Mouse (Mus musculus): ENCODE measurements around the gene Ptn. TPM values are rescaled to one million over a fixed set of nuclear protein-coding genes. Genes with fewer than 3 reads are reported as not detected.

The Ptn gene
- 115 and 134 TPM in 2 replicates for polyA plus RNA-seq (2015; fragmentation: Nextera tagmentation; extraction: Ambion mirVana)

- H3K27me3 ChIP-seq (ENCODE audit: control insufficient read depth, insufficient read depth, low read depth, low read length), result peaks cover 13% of the 10 kb centered on the region
- H3K9ac ChIP-seq (ENCODE audit: low read length), result peak within 1 kb of the TSS; percentile 53
- peaks cover 10% of the 10 kb centered on the region for H3K4me1 ChIP-seq (replicated peaks; ENCODE audit: control insufficient read depth, insufficient read depth, low read length)
- H3K36me3 ChIP-seq (ENCODE audit: control insufficient read depth, insufficient read depth, low read length), result no peaks in the 10 kb centered on the region
- no peaks in the 10 kb centered on the region for H3K9me3 ChIP-seq (ENCODE audit: control insufficient read depth, low read length)
- H3K27ac ChIP-seq (ENCODE audit: low read length), result no peak within 1 kb of the TSS; the same call in 1 of the 2 replicates
- peak within 1 kb of the TSS; percentile 43 for H3K4me3 ChIP-seq (ENCODE audit: low read length)
- ATAC-seq (ENCODE audit: low read depth), result peak; percentile 73
- WGBS, result 2% methylated on average over 15 of the region's 15 CpGs
- peak within 1 kb of the TSS; percentile 63 for H3K4me2 ChIP-seq (ENCODE audit: low read depth, low read length)
Observed at GRCm38 (mm10) chr6:36809747-36810285, at the start of gene Ptn. TSS of gene Ptn (minus strand) at chr6:36810220.

DNA sequence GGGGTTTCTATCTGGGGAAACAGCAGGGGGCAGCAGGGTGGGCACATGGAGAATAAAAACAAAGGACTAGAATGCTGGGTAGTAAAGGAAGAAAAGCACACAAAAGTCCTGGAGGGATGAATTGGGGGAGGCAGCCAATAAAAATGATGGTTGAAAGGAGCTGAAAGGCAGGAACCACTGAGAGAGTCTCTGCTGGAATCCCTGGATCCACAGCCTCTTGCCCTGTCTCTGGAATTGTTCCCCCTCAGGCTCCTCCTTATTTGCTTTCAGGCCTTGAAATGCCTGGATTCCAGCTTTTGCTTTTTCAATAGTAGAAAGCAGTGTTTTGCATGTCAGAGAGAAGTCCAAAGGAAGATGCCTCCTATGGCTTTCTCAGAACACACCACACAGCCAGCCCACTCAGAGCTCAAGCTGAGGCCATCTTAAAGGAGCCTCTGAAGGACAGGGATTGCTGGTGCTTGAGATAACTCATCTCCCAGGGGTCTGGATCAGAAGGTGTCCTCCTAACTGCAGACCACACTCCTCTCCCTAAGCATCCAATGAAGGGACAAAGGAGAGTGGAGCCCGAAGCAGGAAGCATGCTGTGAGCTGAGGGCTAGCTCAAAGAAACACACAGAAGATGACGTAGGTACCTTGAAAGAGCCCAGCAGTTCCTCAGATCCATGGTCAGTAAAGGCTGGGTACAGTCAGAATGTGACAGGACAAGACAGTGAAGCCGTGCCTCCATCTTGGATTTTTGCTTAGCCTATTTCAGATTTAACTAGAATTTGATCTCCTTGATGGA lies 48.4 kb upstream of the Ptn start:
- H3K27ac ChIP-seq (ENCODE audit: low read length), result no peak overlapping the region

DNA sequence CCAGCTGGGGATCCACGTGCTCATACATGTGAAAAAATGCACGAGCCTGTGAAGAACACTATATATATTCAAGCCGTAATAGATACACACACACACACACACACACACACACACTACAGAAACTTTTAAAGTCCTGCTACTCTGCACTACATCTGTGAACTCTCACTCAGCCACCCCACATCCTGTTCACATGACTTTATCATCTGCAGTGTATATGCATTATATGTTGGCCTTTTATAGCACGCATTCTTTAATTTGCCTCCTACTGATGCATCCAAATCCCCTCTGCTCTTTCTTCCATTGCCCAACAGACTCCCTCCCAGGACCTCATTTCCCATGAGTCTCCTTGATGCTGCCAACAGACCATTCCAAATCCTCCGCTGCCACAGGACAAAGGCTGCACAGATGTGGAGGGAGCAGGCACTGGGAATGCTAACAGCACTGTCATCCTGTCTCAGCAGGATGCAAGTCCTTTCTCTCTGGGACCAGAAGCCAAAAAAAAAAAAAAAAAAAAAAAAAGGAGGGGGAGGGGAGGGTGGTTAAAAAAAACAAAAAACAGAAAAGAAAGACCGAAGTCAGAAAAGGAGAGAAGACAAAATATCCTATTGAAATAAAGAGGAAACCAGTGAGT lies 47.7 kb upstream of the Ptn start:
- Histone ChIP-seq H3K4me2 (ENCODE audit: low read depth, low read length) (no peak overlapping the region), H3K4me3 (ENCODE audit: low read length) (no peak overlapping the region), H3K36me3 (ENCODE audit: control insufficient read depth, insufficient read depth, low read length) (no peaks in the 10 kb centered on the region), H3K27me3 (ENCODE audit: control insufficient read depth, insufficient read depth, low read depth, low read length) (no peaks in the 10 kb centered on the region), H3K27ac (ENCODE audit: low read length) (no peak overlapping the region), H3K4me1 (replicated peaks; ENCODE audit: control insufficient read depth, insufficient read depth, low read length) (no peaks in the 10 kb centered on the region), H3K9ac (ENCODE audit: low read length) (no peak overlapping the region), H3K9me3 (ENCODE audit: control insufficient read depth, low read length) (no peaks in the 10 kb centered on the region)
- 50% methylated on average over 6 of the region's 6 CpGs for WGBS
- ATAC-seq (ENCODE audit: low read depth), result 0 out of 2 replicates have a peak, but pooled peaks have one; percentile 34

More for the DNA sequence above, 48.4 kb upstream of the Ptn start:
- Histone ChIP-seq H3K4me3 (ENCODE audit: low read length) (no peak overlapping the region), H3K36me3 (ENCODE audit: control insufficient read depth, insufficient read depth, low read length) (no peaks in the 10 kb centered on the region), H3K9me3 (ENCODE audit: control insufficient read depth, low read length) (no peaks in the 10 kb centered on the region), H3K4me2 (ENCODE audit: low read depth, low read length) (no peak overlapping the region), H3K27me3 (ENCODE audit: control insufficient read depth, insufficient read depth, low read depth, low read length) (no peaks in the 10 kb centered on the region), H3K4me1 (replicated peaks; ENCODE audit: control insufficient read depth, insufficient read depth, low read length) (no peaks in the 10 kb centered on the region), H3K9ac (ENCODE audit: low read length) (no peak overlapping the region)
- 89% methylated on average over 3 of the region's 3 CpGs for WGBS
- no peak for ATAC-seq (ENCODE audit: low read depth)

DNA sequence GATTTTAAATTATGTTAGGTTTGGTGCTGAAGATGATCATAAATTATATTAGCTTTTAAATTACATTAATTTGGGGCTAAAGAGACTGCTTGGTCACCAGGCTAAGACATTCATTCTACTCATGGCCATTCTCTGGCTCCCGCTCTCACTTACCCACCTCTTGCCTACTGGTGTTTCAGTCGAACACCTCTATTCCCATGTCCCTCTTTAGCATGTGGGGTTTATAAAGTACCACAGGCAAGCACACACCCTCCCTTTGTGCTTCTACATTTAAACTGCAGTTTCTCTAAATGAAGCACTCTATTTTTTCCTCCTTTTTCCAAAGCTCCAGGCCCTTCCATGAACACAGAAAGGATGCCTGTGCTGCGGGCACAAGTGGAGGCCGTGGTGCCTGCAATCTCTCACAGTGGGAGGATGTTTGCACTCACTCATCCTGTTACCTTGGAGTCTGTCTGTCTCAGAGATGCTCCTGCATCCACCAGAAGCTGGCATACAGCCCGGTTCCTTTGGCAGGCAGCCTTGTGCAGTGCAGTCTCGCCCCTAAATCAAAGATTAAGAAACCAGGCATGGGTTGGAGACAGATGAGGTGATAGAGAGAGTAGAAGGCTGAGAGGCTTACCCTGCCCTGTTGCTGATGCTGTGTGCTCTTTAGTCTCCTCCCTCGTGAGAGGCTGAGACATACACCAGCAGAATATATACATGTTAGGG lies 40.6 kb upstream of the Ptn start:
- 45% methylated on average over 7 of the region's 7 CpGs for WGBS
- peak; percentile 96 for ATAC-seq (ENCODE audit: low read depth)
- H3K4me2 ChIP-seq (ENCODE audit: low read depth, low read length), result no peak overlapping the region
- no peak overlapping the region for H3K9ac ChIP-seq (ENCODE audit: low read length)
- H3K4me1 ChIP-seq (replicated peaks; ENCODE audit: control insufficient read depth, insufficient read depth, low read length), result peaks cover 7% of the 10 kb centered on the region; the same call in 1 of the 2 replicates
- H3K4me3 ChIP-seq (ENCODE audit: low read length), result no peak overlapping the region
- no peaks in the 10 kb centered on the region for H3K36me3 ChIP-seq (ENCODE audit: control insufficient read depth, insufficient read depth, low read length)
- no peaks in the 10 kb centered on the region for H3K9me3 ChIP-seq (ENCODE audit: control insufficient read depth, low read length)
- H3K27me3 ChIP-seq (ENCODE audit: control insufficient read depth, insufficient read depth, low read depth, low read length), result no peaks in the 10 kb centered on the region
- no peak overlapping the region for H3K27ac ChIP-seq (ENCODE audit: low read length)

DNA sequence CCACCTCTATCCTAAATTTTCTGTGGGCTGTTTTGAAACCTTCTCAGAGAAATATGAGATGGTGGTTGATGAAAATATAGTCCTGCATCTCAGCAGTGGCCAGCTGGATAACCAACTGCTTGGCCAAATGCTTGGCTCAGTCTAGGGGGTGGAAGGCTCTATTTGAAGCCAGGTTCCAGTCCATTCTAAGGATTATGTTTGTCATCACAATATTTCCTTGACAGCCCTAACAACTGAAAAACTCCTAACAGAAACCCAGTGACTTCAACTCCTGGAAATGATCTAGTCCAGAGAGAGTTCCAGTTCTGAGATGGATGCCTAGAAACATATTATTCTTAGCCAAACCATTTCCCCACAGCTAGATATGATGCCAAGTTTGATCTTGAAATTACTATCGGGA lies 35.3 kb upstream of the Ptn start:
- H3K27me3 ChIP-seq (ENCODE audit: control insufficient read depth, insufficient read depth, low read depth, low read length), result no peaks in the 10 kb centered on the region
- no peak overlapping the region for H3K4me2 ChIP-seq (ENCODE audit: low read depth, low read length)
- 51% methylated on average over 1 of the region's 1 CpGs for WGBS
- H3K27ac ChIP-seq (ENCODE audit: low read length), result no peak overlapping the region
- H3K9ac ChIP-seq (ENCODE audit: low read length), result no peak overlapping the region
- H3K4me1 ChIP-seq (replicated peaks; ENCODE audit: control insufficient read depth, insufficient read depth, low read length), result peaks cover 7% of the 10 kb centered on the region; the same call in 1 of the 2 replicates
- no peak overlapping the region for H3K4me3 ChIP-seq (ENCODE audit: low read length)
- no peaks in the 10 kb centered on the region for H3K9me3 ChIP-seq (ENCODE audit: control insufficient read depth, low read length)
- no peak for ATAC-seq (ENCODE audit: low read depth)
- H3K36me3 ChIP-seq (ENCODE audit: control insufficient read depth, insufficient read depth, low read length), result no peaks in the 10 kb centered on the region

DNA sequence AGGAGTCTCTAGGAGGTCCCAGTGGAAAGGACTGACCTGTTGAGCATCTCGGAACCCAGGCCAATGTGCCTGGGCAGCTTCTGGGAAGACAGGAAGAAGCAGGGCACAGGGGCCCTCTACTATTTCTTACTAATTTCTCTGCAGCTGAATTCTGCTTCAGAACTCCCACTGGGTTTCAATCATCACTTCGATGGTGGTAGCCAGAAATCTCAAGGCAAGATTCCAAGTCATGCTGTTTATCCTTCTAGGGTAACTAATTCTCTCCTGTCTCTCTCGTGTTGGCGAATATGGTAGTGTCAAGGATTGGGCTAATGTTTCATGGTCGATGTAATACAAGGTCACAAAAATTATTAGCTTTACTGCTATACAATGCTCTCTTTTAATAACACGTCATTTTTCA lies 34.2 kb upstream of the Ptn start:
- Histone ChIP-seq H3K36me3 (ENCODE audit: control insufficient read depth, insufficient read depth, low read length) (no peaks in the 10 kb centered on the region), H3K27me3 (ENCODE audit: control insufficient read depth, insufficient read depth, low read depth, low read length) (no peaks in the 10 kb centered on the region), H3K9me3 (ENCODE audit: control insufficient read depth, low read length) (no peaks in the 10 kb centered on the region), H3K4me1 (replicated peaks; ENCODE audit: control insufficient read depth, insufficient read depth, low read length) (peaks cover 7% of the 10 kb centered on the region; the same call in 1 of the 2 replicates), H3K4me2 (ENCODE audit: low read depth, low read length) (no peak overlapping the region), H3K4me3 (ENCODE audit: low read length) (no peak overlapping the region), H3K9ac (ENCODE audit: low read length) (no peak overlapping the region), H3K27ac (ENCODE audit: low read length) (no peak overlapping the region)
- ATAC-seq (ENCODE audit: low read depth), result no peak
- 53% methylated on average over 6 of the region's 6 CpGs for WGBS

DNA sequence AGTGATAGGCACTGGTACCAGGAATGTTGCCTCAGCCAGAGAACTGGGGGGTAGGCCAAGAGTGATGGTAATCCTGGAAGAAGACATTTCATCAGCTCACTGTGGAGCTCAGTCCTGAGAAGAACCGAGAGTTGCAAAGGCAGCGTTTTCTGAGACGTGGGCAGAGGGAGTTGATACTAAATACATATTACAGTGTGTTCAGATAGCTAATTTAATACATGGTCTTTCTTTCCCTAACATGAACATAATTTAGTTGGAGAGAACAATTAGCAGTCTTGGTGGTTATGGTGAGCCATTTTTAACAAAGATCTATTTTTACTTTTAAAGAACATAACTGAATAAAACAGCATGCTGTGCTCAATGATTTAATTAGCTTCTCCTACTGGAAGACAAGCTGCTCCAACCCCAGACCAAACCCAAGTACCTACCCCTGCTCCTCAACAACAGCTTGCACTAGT lies 33.0 kb upstream of the Ptn start:
- H3K27ac ChIP-seq (ENCODE audit: low read length), result no peak overlapping the region
- no peak for ATAC-seq (ENCODE audit: low read depth)
- no peak overlapping the region for H3K9ac ChIP-seq (ENCODE audit: low read length)
- 82% methylated on average over 3 of the region's 3 CpGs for WGBS
- H3K4me1 ChIP-seq (replicated peaks; ENCODE audit: control insufficient read depth, insufficient read depth, low read length), result peaks cover 7% of the 10 kb centered on the region; the same call in 1 of the 2 replicates
- H3K9me3 ChIP-seq (ENCODE audit: control insufficient read depth, low read length), result no peaks in the 10 kb centered on the region
- H3K4me3 ChIP-seq (ENCODE audit: low read length), result no peak overlapping the region
- no peaks in the 10 kb centered on the region for H3K36me3 ChIP-seq (ENCODE audit: control insufficient read depth, insufficient read depth, low read length)
- H3K27me3 ChIP-seq (ENCODE audit: control insufficient read depth, insufficient read depth, low read depth, low read length), result no peaks in the 10 kb centered on the region
- no peak overlapping the region for H3K4me2 ChIP-seq (ENCODE audit: low read depth, low read length)

DNA sequence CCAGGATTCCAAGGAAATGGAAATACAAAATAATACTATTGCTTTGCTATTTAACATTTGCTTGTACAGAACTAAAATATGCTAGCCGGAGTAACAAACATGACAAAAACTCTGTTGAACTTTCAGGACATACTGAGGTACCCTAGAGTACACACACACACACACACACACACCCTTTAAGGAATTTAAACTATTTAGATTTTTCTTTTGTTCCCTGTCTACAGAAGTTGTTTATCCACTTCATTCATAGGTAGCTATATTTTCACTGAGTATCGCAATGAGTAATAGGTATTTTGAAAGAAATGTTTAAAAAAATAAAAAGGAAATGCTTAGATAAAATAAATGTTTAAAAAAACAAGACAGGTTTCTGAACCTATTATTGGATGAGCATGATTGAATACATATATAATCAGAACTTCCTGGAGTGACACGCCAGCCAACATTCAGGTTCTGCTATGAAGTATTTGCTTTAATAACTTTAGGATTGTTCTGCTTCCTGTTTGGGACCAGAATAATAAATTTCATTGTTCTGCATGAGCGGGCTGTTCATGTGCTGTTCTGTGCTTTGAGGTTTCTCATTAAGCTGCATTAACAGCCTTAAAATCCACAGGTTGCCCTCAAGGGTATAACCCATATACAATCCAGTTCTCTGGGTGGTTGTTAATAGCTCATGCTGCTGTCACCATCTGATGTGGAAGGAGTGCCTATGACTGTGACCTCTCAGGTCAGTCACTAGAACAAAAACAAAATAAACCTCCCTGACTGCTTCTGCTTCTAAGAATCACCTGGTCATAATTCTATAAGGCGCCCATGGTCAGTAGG lies 32.3 kb upstream of the Ptn start:
- WGBS, result 57% methylated on average over 5 of the region's 5 CpGs
- peaks cover 7% of the 10 kb centered on the region; the same call in 1 of the 2 replicates for H3K4me1 ChIP-seq (replicated peaks; ENCODE audit: control insufficient read depth, insufficient read depth, low read length)
- ATAC-seq (ENCODE audit: low read depth), result peak; percentile 60

More for the DNA sequence above, 32.3 kb upstream of the Ptn start:
- Histone ChIP-seq H3K9me3 (ENCODE audit: control insufficient read depth, low read length) (no peaks in the 10 kb centered on the region), H3K27me3 (ENCODE audit: control insufficient read depth, insufficient read depth, low read depth, low read length) (no peaks in the 10 kb centered on the region), H3K9ac (ENCODE audit: low read length) (no peak overlapping the region), H3K4me2 (ENCODE audit: low read depth, low read length) (no peak overlapping the region), H3K36me3 (ENCODE audit: control insufficient read depth, insufficient read depth, low read length) (no peaks in the 10 kb centered on the region), H3K27ac (ENCODE audit: low read length) (no peak overlapping the region), H3K4me3 (ENCODE audit: low read length) (no peak overlapping the region)

Data from lung, embryonic 16.5 days (tissue).